Mouse (Mus musculus) ES-E14 (cell line): Measurements from ENCODE around the gene Olfr1368. TPM values are rescaled to one million over a fixed set of nuclear protein-coding genes. Genes with fewer than 3 reads are reported as not detected.

Source experiments
- DNase-seq: peaks from one replicate; pipeline ENCODE4 v3.0.0-alpha.2; 2013; ENCODE audit warnings: low read depth, low spot score
- H3K27ac ChIP-seq: 2 replicates; pipeline ENCODE4 v1.5.1; 2012; ENCODE audit warnings: low read depth, mild to moderate bottlenecking, low read length, moderate library complexity, mixed read lengths; ENCODE audit not compliant: poor library complexity, insufficient read depth, severe bottlenecking
- H3K36me3 ChIP-seq: 2 replicates; pipeline ENCODE4 v1.6.1; 2012; ENCODE audit warnings: mild to moderate bottlenecking, low read length, moderate library complexity, mixed read lengths; ENCODE audit not compliant: control insufficient read depth, poor library complexity, insufficient read depth, severe bottlenecking
- H3K4me1 ChIP-seq, 2 experiments: fragments of 150-350 bp in 1 of 2; sonication (generic) in 1 of 2; 2 replicates each; pipeline ENCODE4 v1.6.1; 2012; ENCODE audit warnings: low read length in 2 of 2, mild to moderate bottlenecking in 1 of 2, mixed read lengths in 1 of 2; ENCODE audit not compliant: control insufficient read depth in 2 of 2, insufficient read depth in 2 of 2, poor library complexity in 1 of 2
- H3K4me3 ChIP-seq, 2 experiments: fragments of 150-350 bp in 1 of 2; sonication (generic) in 1 of 2; 2 replicates each; pipeline ENCODE4 v1.5.1; 2012; ENCODE audit warnings: low read length in 2 of 2, low read depth in 1 of 2, mild to moderate bottlenecking in 1 of 2, mixed read lengths in 1 of 2; ENCODE audit not compliant: insufficient read depth in 1 of 2, poor library complexity in 1 of 2, severe bottlenecking in 1 of 2
- H3K9ac ChIP-seq: 2 replicates; pipeline ENCODE4 v1.6.1; 2012; ENCODE audit warnings: low read depth, mild to moderate bottlenecking, low read length, mixed read lengths; ENCODE audit not compliant: poor library complexity, insufficient read depth, severe bottlenecking
- H3K9me3 ChIP-seq: fragments of 150-350 bp; sonication (generic); 2 replicates; pipeline ENCODE4 v1.6.1; 2012; ENCODE audit warnings: low read depth, mild to moderate bottlenecking, low read length; ENCODE audit not compliant: control insufficient read depth, insufficient read depth
- CHD2 ChIP-seq: IDR thresholded peaks from 2 replicates; pipeline ENCODE4 v1.6.1; 2014; ENCODE audit warnings: mild to moderate bottlenecking, low read depth, low read length, inconsistent platforms
- HCFC1 ChIP-seq: IDR thresholded peaks from 2 replicates; pipeline ENCODE4 v1.6.1; 2012; ENCODE audit warnings: low read length, inconsistent platforms, borderline replicate concordance; ENCODE audit not compliant: insufficient read depth
- MAFK ChIP-seq: IDR thresholded peaks from 2 replicates; pipeline ENCODE4 v1.6.1; 2014; ENCODE audit warnings: mild to moderate bottlenecking, low read depth, low read length, inconsistent platforms; ENCODE audit not compliant: insufficient read depth
- ZC3H11A ChIP-seq: IDR thresholded peaks from 2 replicates; pipeline ENCODE4 v1.6.1; 2012; ENCODE audit warnings: low read depth, mild to moderate bottlenecking, inconsistent platforms, low read length, borderline replicate concordance
- ZNF384 ChIP-seq: IDR thresholded peaks from 2 replicates; pipeline ENCODE4 v1.6.1; 2012; ENCODE audit warnings: low read depth, low read length, inconsistent platforms
- in situ Hi-C, 2 experiments: fragments of 600-800 bp; cut with MboI; formaldehyde crosslinking; loops; one replicate each; pipeline ENCODE4 v1.15.1; 2025; ENCODE audit warnings: low sequenced_read_pairs in 2 of 2, inconsistent platforms in 1 of 2; ENCODE audit not compliant: unreplicated experiment in 2 of 2
- total RNA-seq: library from RNA; depleted of rRNA; stranded (reverse); fragments of 300-350 nt; gene quantifications from 2 replicates; pipeline ENCODE4 v1.2.3, GENCODE M21; 2012

Gene Olfr1368
- total RNA-seq, 1 experiment: not detected

DNA sequence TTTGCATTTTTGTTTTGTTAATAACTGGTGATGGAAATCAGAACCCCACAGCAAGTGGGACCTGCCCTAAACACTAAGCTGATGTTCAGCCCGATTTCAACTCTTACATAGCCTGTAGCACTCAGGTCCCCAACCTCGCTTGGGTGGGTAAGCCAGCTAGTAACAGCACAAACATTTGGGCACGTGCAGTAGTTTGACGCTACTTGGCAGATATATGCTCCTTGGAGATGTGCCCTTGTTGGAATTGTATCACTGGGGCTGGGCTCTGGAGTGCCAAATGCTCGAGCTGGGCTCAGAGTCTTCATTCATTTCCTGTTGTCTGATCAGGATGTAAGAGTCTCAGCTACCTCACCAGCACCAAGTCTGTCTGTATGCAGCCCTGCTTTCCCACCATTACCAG, 16.9 kb upstream of the Olfr1368 start:
- no peak for DNase-seq
- Histone ChIP-seq H3K4me1 (peaks cover 0 to 4% of the 10 kb centered on the region in 2 experiments; a peak in 2 of 4 replicates), H3K36me3 (no peaks in the 10 kb centered on the region), H3K9me3 (no peaks in the 10 kb centered on the region), H3K27ac (no peak overlapping the region), H3K4me3 (no peak overlapping the region), H3K9ac (no peak overlapping the region)
- in situ Hi-C loops: loop anchor here in 1 of 2 experiments (10.0 to 25.0 kb wide), 3 partner anchors 72 to 762 kb away; partner anchors contain the start of genes Hist1h2ai, Hist1h2bl, Hist1h2bm and Hist1h3h
- no peak for TF ChIP-seq HCFC1
- TF ChIP-seq ZNF384: no peak
- TF ChIP-seq MAFK: no peak
- TF ChIP-seq ZC3H11A: no peak
- no peak for TF ChIP-seq CHD2

DNA sequence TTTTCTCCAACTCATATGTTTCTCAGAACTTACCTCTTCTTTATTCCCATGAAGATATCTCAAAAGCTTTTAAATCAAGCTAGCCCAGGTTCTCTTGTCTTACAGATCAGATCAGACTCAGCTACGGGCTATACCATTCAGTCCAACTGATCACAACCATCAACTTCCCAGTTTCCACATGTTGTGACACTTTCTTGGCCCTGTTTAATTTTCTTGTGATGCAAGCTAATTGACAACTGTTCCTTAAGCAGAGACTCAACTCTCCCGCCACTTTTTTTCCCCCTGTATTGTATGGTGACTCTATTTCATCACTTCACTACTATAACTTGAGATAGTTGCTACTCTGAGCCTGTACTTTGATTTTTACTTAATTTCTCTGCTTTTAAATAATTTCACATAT, 15.9 kb upstream of the Olfr1368 start:
- no peak overlapping the region for H3K9ac ChIP-seq
- no peaks in the 10 kb centered on the region for H3K9me3 ChIP-seq
- DNase-seq: no peak
- in situ Hi-C loops: loop anchor here in 1 of 2 experiments (10.0 to 25.0 kb wide), 3 partner anchors 73 to 763 kb away; partner anchors contain the start of genes Hist1h2ai, Hist1h2bl, Hist1h2bm and Hist1h3h
- no peak for TF ChIP-seq CHD2
- no peak for TF ChIP-seq HCFC1
- no peak for TF ChIP-seq ZC3H11A
- TF ChIP-seq MAFK: no peak
- no peak for TF ChIP-seq ZNF384
- no peak overlapping the region for H3K27ac ChIP-seq
- peaks cover 0 to 4% of the 10 kb centered on the region in 2 experiments; a peak in 2 of 4 replicates for H3K4me1 ChIP-seq
- H3K4me3 ChIP-seq: peak overlapping the region in 1 of 2 experiments; percentile 62; a peak in 3 of 4 replicates
- H3K36me3 ChIP-seq: no peaks in the 10 kb centered on the region

DNA sequence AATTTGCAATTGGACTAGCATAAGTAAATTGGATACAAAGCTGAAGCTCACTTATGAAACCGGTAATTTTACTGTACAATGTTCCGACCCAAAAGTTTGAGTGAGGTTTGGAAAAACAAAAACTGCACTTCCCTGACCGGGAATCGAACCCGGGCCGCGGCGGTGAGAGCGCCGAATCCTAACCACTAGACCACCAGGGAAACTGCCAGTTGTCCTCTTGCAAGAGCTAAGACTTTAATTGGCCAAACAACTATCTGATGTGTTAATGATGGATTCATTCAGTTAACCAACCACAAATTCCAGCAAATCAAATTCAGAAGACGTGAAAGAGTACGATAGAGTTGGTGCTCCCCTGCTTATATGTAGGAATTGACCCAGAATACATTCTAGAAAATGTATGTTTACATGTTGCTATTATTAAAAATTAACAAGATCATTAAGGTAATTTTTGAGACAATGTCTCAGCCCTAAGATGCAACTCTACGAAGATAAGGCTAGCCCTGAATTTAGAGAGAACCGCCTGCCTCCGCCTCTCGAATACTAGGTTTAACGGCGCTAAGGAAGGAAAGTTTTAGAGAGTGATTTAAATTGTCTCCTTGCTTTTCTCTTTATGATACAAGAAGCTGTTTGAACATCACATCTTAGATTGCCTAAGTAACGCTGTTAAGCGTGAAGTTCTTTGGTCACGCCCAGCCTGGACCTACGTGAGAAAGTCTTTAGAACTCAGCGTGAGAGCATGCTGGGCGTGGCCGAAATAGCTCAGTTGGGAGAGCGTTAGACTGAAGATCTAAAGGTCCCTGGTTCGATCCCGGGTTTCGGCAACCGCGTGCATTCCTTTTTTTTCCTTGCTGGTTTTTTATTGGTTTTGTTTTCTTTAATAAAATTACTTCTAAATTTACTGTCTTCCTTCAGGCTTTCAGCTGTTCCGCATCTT, 15.3 kb upstream of the Olfr1368 start:
- H3K9me3 ChIP-seq: no peaks in the 10 kb centered on the region
- in situ Hi-C loops: loop anchor here in 1 of 2 experiments (10.0 to 25.0 kb wide), 3 partner anchors 74 to 764 kb away; partner anchors contain the start of genes Hist1h2ai, Hist1h2bl, Hist1h2bm and Hist1h3h
- H3K4me1 ChIP-seq: peaks cover 0 to 4% of the 10 kb centered on the region in 2 experiments; a peak in 2 of 4 replicates
- peak overlapping the region; percentile 76 to 78 for H3K4me3 ChIP-seq
- no peak for DNase-seq
- no peak overlapping the region for H3K27ac ChIP-seq
- no peaks in the 10 kb centered on the region for H3K36me3 ChIP-seq
- TF ChIP-seq ZC3H11A (no peak), ZNF384 (peak; percentile 54), MAFK (peak; percentile 90)
- no peak overlapping the region for H3K9ac ChIP-seq

DNA sequence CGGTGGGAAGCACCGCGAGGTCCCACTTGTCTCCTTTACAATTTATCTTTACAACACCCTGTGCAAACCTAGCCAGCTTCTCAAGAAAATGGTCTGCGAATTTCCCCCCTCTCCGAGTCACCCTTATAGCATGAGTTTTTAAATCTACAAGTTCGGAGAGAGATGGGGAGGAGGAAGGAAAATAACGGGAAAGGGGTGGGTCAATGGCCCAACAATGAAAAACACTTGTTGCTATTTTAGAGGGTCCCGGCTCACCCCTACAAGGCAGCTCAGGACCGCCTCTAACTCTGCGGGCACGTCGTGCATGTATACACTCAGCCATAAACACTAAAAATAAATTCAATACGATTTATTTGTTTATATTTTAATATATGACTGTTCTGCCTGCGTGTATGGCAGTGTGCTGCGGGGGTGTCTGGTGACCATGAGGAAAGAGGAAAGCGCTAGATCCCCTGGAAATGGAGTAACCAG, 14.4 kb upstream of the Olfr1368 start:
- no peak overlapping the region for H3K27ac ChIP-seq
- H3K4me3 ChIP-seq: peak overlapping the region; percentile 47 to 52
- H3K9me3 ChIP-seq: no peaks in the 10 kb centered on the region
- in situ Hi-C loops: loop anchor here in 1 of 2 experiments (10.0 to 25.0 kb wide), 3 partner anchors 75 to 765 kb away; partner anchors contain the start of genes Hist1h2ai, Hist1h2bl, Hist1h2bm and Hist1h3h
- no peak for DNase-seq
- H3K9ac ChIP-seq: peak overlapping the region; percentile 37; the same call in 1 of the 2 replicates
- TF ChIP-seq CHD2 (no peak), MAFK (no peak), ZC3H11A (no peak), ZNF384 (no peak), HCFC1 (no peak)
- H3K36me3 ChIP-seq: no peaks in the 10 kb centered on the region
- H3K4me1 ChIP-seq: peaks cover 0 to 4% of the 10 kb centered on the region in 2 experiments; a peak in 2 of 4 replicates
